17 mouse cellular contexts compared by ENCODE assay signal in the genomic region with DNA sequence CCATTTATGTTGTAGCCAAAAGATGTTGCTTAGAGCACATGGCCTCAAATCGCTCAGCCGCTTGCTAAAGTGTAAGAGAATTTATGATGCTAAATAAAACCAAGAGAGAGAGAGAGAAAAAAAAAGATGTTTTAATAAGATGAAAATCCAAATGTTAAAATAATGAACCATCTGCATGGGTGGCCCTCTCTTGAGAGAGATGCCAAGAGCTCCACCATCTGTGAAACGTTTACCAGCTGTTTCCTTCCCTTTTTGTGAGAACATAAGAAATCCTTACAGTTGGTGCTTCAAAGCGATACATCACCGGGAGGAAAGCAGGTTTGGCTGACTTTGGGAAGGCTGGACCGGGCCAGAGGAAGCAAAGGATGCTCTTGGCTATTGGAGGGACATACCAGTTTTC. TPM values are rescaled to one million over a fixed set of nuclear protein-coding genes. Genes with fewer than 3 reads are reported as not detected.
DNase-seq lines count a peak whose midpoint lies in the region; ATAC-seq and TF ChIP-seq lines count a peak whose summit lies in the region.
"Had no signal": no experiment of that assay in that cellular context is flagged by ENCODE, and none has a peak within 500 bp of the region (broad histone marks: within the 10 kb centered on the region; RNA-seq: fewer than 3 reads in every experiment).

No protein-coding gene starts in this region.

- no peaks in the 10 kb centered on the region for H3K27me3 ChIP-seq in forebrain, embryonic 14.5 days (replicated peaks; ENCODE audit: control insufficient read depth, insufficient read depth, low read length)
- no peaks in the 10 kb centered on the region for H3K27me3 ChIP-seq in forebrain, embryonic 10.5 days (ENCODE audit: poor library complexity, severe bottlenecking)

- H3K4me2 ChIP-seq in forebrain, embryonic 14.5 days (ENCODE audit: low read length) = no peak overlapping the region
- H3K4me2 ChIP-seq: hindbrain, embryonic 12.5 days; liver, embryonic 11.5 days had no signal

- intact Hi-C loops in left cerebral cortex, adult 2 months (cut with DNase I) = loop anchor here (5.0 kb wide), 1 partner anchor 298 kb away; no protein-coding TSS in a partner anchor

- peak overlapping the region; percentile 41; the same call in 1 of the 2 replicates for H3K27ac ChIP-seq in forebrain, embryonic 14.5 days (ENCODE audit: low read depth, low read length)
- H3K27ac ChIP-seq in forebrain, embryonic 10.5 days = no peak overlapping the region
- H3K27ac ChIP-seq in left cerebral cortex, adult 2 months = peak overlapping the region; percentile 45; the same call in 1 of the 2 replicates
- H3K27ac ChIP-seq: hindbrain, embryonic 12.5 days had no signal

- no peaks in the 10 kb centered on the region for H3K36me3 ChIP-seq in forebrain, embryonic 14.5 days (ENCODE audit: control insufficient read depth, insufficient read depth, low read length)
- no peaks in the 10 kb centered on the region for H3K36me3 ChIP-seq in forebrain, embryonic 10.5 days (replicated peaks)
- H3K36me3 ChIP-seq: G1E; hindbrain, embryonic 12.5 days had no signal

- 61% methylated on average over 6 of the region's 6 CpGs for WGBS in forebrain, embryonic 14.5 days
- 92% methylated on average over 6 of the region's 6 CpGs for WGBS in forebrain, embryonic 10.5 days

- no peak for ATAC-seq in forebrain, embryonic 14.5 days

- H3K4me1 ChIP-seq in forebrain, embryonic 14.5 days (ENCODE audit: control insufficient read depth, insufficient read depth, low read length) = peaks cover 8% of the 10 kb centered on the region; the same call in 1 of the 2 replicates
- no peaks in the 10 kb centered on the region for H3K4me1 ChIP-seq in forebrain, embryonic 10.5 days

- no peak overlapping the region for H3K4me3 ChIP-seq in forebrain, embryonic 14.5 days (ENCODE audit: low read depth, low read length)
- H3K4me3 ChIP-seq in forebrain, embryonic 10.5 days = no peak overlapping the region
- H3K4me3 ChIP-seq in left cerebral cortex, adult 2 months = no peak overlapping the region
- H3K4me3 ChIP-seq: erythroblast, embryonic 14.5 days; hindbrain, embryonic 12.5 days had no signal

- peak; percentile 83 for DNase-seq in forebrain, embryonic 14.5 days (ENCODE audit: low spot score)
- DNase-seq in forebrain, embryonic 10.5 days (ENCODE audit: extremely low spot score, low spot score) = no peak
- peak; percentile 73 for DNase-seq in right cerebral cortex, adult 18-20 months
- DNase-seq in right cerebral cortex, postnatal 4 days = no peak
- peak; percentile 36 to 46 for DNase-seq in left cerebral cortex, adult 2 months (ENCODE audit: extremely low spot score in 1 of 2, low spot score in 2 of 2)
- DNase-seq in gastrocnemius, postnatal 10 days = no peak
- DNase-seq in spleen, adult 18-20 months = no peak
- no peak for DNase-seq in gastrocnemius, adult 8-10 months (ENCODE audit: low spot score in 2 of 2)
- DNase-seq: heart, adult 11 months; kidney, postnatal 10 days had no signal

- no peaks in the 10 kb centered on the region for H3K9me3 ChIP-seq in forebrain, embryonic 14.5 days (replicated peaks; ENCODE audit: control insufficient read depth, low read length)
- no peaks in the 10 kb centered on the region for H3K9me3 ChIP-seq in forebrain, embryonic 10.5 days
- H3K9me3 ChIP-seq: hindbrain, embryonic 12.5 days had no signal

- no peak overlapping the region for H3K9ac ChIP-seq in forebrain, embryonic 14.5 days (ENCODE audit: low read length)
- H3K9ac ChIP-seq: hindbrain, embryonic 12.5 days had no signal

- TF ChIP-seq CTCF in left cerebral cortex, adult 2 months (IDR thresholded peaks at IDR 0.05) = no peak

RNA-seq across cellular contexts. Expression of a gene that starts 12.6 kb away (rescaled TPM):
- polyA plus RNA-seq in forebrain, embryonic 14.5 days (2014; fragmentation: Nextera tagmentation; extraction: Ambion mirVana) = not detected in 2 replicates
- not detected in 2 replicates for polyA plus RNA-seq in forebrain, embryonic 10.5 days (2016; fragmentation: Nextera tagmentation; extraction: Ambion mirVana)
- total RNA-seq in left cerebral cortex, adult 2 months (2021) = not detected
- total RNA-seq in gastrocnemius, postnatal 10 days (2021) = not detected
- not detected for total RNA-seq in gastrocnemius, adult 8-10 months (2022)
- total RNA-seq: G1E; megakaryocyte, adult 5-6 weeks had no signal
- polyA plus RNA-seq: erythroblast, embryonic 14.5 days; G1E; hindbrain, embryonic 12.5 days; liver, embryonic 11.5 days; neural tube, embryonic 11.5 days; small intestine, adult 2 months had no signal

RNA-seq across cellular contexts. Expression of a gene that starts 32.6 kb away (rescaled TPM):
- 3.4 and 5.9 TPM in 2 replicates for polyA plus RNA-seq in forebrain, embryonic 14.5 days (2014; fragmentation: Nextera tagmentation; extraction: Ambion mirVana)
- polyA plus RNA-seq in forebrain, embryonic 10.5 days (2016; fragmentation: Nextera tagmentation; extraction: Ambion mirVana) = 0.88 and 0.98 TPM in 2 replicates
- total RNA-seq in left cerebral cortex, adult 2 months (2021) = 10 to 100 TPM; 38.2 to 46.1 TPM
- total RNA-seq in gastrocnemius, postnatal 10 days (2021) = 10 to 100 TPM; 22.4 to 24.8 TPM
- 10 to 100 TPM in 2 of 4 experiments, 1 to 10 TPM in 2; 6.5 to 11.3 (median 8.9) TPM for total RNA-seq in gastrocnemius, adult 8-10 months (2022)
- total RNA-seq: megakaryocyte, adult 5-6 weeks had no signal
- polyA plus RNA-seq: erythroblast, embryonic 14.5 days; G1E had no signal

Comparison
In these comparisons a context has a peak if more than half of its experiments do, and no peak if none do; other contexts are left out.
1. DNase-seq: peak in forebrain, embryonic 14.5 days (single experiment), right cerebral cortex, adult 18-20 months (single experiment) and left cerebral cortex, adult 2 months (2 of 2); none in forebrain, embryonic 10.5 days (single experiment), right cerebral cortex, postnatal 4 days (single experiment), gastrocnemius, postnatal 10 days (single experiment), spleen, adult 18-20 months (0 of 2) and gastrocnemius, adult 8-10 months (0 of 2).